Mouse (Mus musculus) frontal cortex, postnatal 10 days (tissue): Measurements from ENCODE around the gene Gm45799.
A peak's percentile ranks its signal among the peaks of the same experiment; 100 is the strongest.

Experiments
- DNase-seq, 2 experiments: peaks; one replicate each; pipeline ENCODE4 v3.0.0; 2022; ENCODE audit warnings: low spot score in 2 of 2, mixed read lengths in 1 of 2

Gm45799 gene

DNA sequence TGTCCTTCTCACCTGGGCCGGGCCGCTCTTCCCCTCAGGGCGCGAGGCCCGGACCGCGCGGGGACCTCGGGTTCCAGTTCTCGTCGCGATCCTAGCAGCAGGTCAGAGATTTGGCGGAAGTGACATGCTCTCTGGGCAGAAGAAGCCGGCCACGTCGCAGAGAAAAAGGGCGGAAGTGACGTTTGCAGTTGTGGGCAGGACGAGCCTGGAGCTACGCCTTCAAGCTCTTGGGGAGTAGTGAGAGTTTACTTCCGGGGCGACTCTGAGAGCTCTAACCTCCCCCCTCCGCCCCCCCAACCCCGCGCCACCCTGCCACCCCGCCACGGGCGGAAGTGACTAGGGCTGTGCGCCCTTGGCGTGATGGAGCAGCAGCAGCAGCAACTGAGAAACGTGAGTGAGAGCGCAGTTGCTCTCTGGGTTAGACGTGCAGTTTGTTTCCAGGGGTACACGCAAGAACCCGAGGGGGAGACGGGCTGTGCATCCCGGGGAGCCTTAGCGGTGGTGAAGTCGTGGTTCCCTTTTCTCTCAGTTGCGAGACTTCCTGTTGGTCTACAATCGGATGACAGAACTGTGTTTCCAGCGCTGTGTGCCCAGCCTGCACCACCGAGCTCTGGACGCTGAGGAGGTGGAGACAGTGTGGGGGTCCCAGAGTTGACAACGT, at the start of gene Gm45799, which contains the start of gene Arfip2:
Gene Gm45799, plus strand, starts transcription at position 320 of the 661 bp plus-strand sequence.
Gene Arfip2, minus strand, starts transcription at position 184 of the 661 bp plus-strand sequence.
- DNase-seq, result peak; percentile 96

DNA sequence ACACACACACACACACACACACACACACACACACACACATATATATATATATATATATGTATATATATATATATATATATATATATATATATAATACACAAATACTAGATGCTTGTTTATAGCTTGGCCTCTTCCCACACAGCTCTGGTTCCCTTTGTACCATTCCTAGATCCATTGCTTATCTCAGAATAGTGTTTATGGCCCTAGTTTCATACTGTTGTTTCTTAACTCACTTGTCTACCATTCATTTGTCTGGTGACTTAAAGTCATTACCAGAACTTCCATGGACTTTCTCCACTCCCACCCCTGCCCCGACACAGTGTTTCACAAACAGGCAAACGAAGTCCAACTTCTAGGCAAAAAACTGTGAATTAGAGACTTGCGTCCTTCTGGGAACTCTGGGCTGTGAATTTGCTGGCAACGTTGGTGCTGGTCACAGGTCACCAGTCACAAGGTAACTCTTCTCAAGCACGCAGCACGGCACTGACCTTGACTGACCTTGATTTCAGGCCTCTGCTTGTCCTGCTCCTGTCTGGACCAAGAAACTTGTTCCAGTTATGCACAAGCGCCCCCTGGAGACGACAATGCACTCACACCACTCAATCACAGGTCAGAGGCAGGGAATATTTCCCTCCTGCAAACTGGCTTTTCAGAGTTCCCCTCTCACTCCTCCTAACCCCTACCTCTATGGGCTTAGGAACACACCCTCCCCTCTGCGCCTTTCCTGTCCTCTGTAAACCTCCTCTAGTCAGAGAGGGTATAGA, 37.3 kb upstream of the Gm45799 start:
- DNase-seq, result peak in 1 of 2 experiments; percentile 47

DNA sequence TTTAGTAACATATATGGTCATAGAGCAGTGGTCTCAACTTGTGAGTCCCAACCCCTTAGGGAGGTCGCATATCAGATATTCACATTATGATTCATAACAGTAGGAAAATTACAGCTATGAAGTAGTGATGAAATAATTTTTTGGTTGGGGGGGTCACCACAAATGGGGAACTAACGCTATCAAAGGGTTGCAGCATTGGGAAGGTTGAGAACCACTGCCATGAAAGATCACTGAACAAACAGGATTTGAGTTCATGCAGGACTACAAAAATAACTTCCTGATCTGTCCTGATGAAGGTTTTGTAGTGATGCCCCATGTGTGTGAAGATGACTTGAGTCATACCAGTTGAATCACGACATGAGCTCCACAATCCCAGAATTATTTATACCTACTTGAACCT, 31.9 kb upstream of the Gm45799 start:
- DNase-seq, result no peak

DNA sequence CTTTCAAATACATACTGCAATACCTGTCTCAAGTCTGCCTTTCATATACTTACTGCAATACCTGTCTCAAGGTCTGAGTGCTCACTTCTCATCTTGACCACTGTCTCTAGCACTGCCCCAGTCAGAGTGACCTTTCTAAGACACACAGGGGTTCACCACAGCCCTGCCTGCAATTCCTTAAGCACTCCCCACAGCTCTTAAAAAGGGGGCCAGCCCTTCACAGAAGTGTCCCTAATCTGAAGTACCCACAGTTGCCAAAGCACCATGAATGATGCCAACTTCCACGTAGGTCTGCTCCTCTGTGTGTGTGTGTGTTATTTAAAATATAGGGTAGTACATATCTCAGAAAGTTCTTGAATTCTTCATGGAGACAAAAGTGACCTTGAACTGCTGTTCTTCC, 28.6 kb upstream of the Gm45799 start:
- DNase-seq, result no peak

DNA sequence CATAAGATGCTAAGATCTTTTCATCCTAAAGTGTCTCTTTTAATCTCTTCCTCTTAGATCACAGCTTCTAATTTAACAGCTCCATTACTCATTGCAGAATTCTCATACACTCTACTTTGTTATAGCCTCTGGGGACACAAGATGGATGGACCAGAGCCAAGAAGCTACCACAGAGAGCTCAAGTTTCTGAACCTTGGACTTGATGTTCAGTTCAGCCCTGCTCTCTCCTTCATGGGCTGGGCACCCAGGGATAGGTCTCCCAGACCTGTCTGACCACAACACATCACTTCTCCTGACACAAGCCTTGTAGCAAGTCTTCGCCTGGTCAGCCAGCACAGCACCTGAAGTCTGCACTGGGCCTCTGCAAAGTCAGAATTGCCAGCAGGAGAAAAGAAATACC, 26.0 kb upstream of the Gm45799 start:
- DNase-seq, result no peak

DNA sequence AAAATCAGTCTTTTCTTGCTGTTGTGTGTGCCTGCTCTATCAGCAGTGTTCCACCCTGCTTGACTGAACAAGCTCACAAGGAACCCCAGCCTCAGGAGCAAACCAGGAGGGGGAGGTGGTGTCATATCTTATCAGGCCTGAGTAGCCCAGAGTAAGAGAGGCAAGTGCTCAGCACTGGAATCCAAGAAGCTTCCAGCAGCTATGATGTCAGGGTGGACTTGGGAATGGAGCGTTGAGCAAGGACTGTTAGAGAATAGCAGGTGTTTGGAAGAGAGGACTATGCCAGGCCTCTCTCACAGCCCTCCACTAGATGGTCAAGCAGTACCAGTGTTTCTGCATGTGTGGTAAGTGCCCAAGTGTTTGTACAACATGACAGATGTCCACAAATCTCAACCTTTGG, 24.6 kb upstream of the Gm45799 start:
- DNase-seq, result no peak

DNA sequence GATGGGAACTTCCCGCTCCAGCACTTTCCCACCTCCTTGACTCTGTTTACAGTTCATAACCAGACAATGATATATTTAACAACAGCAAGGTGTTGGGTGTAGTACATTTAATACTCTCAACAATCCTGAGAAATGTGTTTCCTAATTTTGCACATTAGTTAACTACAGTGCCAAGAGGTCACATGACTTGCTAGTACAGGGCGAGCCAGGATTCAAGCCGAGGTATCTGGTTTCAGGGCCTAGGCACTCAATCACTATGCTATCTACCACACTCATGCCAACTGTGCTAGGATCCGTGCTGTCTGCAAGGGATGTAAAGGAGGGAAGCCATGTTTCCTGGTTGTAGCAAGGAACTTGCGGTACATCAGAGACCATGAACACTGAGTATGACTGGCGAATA, 23.8 kb upstream of the Gm45799 start:
- DNase-seq, result no peak

DNA sequence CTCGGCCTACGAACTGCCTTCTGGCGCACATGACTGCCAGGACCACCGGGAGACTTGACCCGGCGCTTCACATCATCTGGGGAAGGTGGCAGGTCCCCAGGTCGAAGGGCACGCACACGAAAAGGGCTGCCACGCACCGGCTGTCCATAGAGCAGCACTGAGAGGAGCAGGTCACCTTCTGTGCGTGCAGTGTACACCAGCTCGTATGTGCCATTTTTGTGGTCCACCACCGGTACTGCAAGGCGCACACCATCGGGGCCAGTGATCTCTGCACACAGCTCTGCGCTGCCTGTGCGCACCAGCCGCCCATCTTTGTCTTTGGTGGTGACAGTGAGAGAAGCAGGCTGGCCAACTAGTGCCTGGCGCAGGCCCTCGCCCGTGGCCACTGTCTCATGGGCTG, 22.5 kb upstream of the Gm45799 start:
- no peak for DNase-seq

DNA sequence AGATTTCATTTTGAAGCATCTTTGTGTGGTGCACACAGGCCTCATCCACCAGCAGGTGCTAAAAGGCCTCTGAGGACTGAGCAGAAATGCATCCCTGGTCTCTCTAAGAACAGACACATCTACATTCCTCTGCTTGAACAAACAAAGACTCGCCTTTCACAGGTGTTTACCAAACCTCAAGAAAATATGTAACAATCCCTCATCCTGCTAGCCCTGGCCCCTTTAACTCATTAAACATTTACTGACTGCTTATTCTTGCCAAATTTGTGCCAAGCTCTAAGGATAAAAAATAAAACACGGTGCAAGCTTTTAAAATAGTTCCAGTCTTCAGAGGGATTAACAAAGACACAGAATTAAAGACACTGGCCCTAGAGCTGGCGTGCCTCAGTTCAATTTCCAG, 20.7 kb upstream of the Gm45799 start:
- DNase-seq, result no peak

DNA sequence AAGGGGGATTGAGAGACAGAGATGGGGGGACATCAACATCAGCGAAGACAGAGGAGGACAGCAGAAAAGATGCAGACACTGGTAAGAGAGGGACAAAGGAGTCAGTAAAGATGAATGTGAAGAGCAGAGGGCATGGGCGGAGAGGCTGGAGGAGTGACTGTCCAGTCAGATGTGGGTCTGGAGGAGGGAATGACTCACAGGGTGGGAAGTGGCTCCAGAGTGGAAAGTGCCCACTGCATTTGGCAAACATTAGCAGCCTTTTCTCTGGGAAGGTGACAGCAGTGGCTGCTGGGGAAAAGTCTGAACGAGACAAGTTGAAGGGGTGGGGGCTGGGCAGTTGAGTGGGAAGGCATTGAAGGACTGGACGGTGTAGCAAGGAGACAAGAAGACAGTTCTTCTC, 19.3 kb upstream of the Gm45799 start:
- no peak for DNase-seq

DNA sequence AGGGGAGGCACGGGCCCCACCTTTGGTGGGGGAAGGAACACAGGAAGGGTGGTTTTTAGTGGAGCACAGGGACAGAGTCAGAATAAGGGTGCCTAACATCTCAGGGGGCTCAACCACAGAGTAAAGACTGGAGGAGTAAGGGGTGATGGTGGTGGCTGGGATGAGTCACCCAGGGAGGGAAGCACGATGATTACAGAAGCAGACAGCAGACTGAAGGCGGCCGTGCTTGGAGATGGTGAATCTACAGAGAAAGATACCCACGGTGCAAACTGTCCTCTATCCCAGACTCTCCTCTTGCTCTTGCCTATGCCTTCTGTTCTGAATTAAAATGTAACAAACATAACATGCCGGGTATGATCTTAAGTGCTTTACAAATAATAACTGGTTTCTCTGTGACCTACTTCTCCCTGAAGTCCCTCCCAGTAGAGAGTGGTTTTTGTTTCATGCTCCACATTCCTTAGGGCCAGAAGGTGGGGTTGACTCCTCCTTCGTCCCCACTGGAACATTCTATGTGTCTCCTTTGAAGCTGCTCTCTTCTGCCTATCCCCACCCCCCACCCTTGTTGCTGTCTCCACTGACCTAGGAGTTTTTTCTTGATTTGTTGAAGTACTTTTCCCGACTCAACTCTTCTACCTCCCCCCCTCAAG, 18.6 kb upstream of the Gm45799 start:
- DNase-seq, result no peak

DNA sequence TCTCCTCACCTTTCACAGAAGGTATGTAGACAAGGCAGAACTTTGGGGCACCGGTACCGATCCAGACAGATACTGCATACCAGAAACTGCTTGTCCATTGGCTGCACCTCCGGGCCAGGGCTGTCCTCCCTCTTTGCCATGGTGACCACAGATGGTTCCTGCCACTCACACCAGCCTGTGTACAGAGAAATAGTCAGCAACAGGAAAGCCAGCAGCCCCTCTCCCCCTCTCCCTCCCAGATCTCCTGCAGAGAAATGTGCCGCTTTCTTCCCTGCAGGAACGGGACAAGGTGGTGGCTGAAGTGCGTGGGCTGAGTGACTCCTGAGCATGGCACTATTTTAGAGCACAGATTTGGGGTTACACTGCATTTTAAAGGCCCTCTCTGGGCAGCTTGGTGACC, 15.0 kb upstream of the Gm45799 start:
- DNase-seq, result no peak

DNA sequence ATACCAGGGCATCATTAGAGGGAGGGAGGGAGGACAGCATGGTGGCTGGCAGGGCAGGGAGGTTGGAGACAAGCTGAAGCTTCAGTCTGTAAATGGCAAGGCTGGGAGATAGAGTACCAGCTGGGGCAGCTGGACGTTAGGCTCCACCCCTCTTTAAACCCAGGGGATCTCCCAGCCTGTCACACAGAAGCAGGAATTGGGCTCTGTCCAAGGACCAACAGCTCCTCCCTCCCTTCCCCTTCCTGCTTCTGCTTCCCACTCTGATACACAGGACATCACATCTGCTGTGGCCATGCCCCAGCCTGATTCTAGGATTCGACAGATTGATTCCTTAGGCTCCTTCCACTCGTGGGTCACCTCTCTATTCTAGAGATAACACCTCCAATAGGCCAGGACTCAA, 11.7 kb upstream of the Gm45799 start:
- no peak for DNase-seq

DNA sequence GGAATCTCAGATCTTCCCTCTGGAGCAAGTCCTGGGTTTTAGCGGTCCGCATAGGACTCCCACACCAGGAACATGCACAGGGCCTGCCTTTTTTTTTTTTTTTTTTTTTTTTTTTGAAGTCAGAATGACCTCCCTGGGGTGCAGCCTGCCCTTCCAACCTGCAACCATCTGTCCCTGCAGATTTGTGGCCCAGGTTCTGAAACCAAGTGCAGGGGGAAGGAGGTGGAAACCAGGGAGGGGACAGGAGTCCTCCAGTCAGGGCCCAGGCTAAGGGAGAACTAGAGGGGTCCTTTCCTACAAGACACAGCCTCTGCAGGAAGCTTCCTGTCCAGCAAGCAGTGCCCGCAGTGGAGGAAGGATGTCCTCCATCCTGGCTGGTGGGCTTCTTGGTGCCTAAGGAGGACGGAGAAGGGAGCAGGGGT, 7.8 kb upstream of the Gm45799 start:
- DNase-seq, result no peak

DNA sequence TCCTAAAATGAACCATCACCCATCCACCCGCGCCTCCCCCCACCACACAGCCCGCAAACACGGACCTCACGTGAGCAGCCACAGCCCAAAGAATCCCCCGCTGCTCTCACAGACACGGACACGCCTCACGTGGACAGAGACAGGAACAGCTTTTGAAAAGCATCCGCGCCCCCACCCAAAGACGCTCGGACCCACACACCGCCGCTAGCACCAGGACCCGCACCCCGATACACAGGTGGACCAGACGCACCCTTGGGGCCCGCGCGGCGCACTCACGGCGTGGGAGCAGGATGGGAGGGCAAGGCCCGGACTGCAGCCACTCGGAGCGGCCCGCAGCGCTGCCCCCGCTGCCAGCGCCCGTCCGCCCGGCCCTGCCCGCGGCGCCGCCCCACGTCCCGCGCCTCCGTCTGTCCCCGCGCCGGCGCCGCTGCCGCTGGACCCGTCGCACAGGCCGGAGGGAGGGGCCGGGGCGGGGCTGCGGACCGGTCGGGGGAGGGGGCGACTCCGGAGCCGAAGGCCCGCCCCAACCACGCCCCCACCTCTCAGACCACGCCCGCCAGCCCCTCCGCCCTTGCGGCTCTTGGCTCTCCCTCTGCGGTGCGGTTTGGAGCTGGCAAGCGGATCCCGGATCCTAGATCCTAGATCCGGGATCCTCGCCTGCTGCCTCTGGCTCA, 7.1 kb upstream of the Gm45799 start, which contains the start of gene Trim3:
Gene Trim3, minus strand, starts transcription at position 445 of the 674 bp plus-strand sequence.
- DNase-seq, result peak; percentile 82 to 87

DNA sequence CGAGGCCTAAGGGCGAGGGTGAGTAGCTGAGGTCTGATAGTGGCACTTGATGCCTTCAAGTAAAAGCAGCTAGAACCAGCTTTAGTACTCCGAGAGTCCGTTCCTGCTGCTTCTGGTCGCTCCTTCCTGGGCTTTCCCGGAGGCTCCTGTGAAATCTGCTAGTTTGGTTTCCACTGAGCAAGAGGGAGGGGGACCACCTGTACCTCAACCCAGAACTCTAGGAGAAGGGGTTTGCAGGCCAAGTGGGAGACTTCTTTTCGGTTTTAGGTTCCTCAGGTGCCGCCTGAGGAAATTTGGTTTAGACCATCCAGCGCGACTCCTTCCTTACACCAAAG, 6.6 kb upstream of the Gm45799 start:
- no peak for DNase-seq

DNA sequence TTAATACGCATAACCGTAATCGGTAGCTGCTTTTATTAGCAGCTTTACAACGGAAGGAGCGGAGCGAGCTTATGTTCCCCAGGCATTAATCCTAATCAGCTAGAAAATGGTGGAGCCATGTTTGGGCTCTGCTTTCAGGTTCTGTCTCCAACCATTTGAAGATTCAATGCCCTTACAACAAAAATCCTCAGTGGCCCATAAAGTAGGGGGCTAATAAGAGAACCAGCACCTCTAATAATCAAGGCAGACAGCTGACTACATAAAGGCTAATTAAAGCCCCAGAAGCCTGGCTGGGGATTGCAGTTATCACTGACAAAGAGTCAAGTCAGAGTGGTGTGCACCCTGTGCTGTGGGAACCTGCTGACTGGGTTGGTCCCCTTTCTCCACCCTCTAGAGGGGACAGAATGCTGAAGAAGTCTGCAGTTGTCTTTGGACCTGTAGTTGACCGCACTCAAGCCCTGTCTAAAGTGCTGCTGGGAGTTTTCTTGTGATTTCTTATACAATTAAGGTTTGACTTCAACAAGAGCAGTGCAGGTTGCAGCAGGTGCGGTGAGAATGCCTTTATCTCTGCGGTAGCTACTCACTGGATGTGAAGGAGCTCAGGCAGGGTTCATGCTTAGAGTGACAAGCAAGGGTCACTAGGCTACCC, 6.0 kb upstream of the Gm45799 start:
- no peak for DNase-seq

DNA sequence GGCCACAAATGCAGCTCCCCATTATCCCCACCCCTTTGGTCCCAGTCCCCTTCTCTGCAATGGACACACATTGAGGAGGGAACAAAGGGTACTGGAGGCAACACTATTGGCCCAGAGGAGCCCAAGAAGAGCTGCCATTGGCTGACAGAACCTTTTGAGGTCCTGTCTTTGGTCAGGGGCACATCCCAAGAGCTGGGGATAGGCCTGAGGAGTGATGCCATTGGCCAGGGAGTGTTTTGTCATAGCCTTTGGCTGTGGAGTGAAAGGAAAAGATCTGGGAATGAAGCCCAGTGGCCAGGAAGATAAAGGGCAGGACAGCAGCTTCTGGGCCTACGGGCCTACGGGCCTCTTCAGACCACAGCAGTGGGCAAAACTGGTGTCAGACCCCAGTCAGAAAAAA, 4.6 kb upstream of the Gm45799 start:
- no peak for DNase-seq

DNA sequence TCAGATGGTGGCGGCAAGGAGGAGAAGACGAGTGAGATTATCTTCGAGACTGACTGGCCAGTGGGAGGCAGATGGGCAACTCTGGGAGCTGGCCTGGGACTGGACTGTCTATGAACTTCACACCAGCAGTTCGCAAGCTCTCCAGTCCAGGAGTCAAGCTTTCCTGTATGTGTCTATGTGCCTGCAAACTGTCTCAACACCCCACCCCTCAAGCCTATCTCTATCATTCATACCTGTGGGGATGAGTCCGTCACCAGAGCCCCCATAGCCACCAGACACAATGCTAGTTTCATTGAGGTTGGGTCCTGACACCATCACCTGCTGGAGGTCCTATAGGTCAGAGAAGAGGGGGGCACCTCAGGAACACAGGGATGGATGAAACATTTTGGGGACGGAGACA, 1.6 kb upstream of the Gm45799 start:
- no peak for DNase-seq

DNA sequence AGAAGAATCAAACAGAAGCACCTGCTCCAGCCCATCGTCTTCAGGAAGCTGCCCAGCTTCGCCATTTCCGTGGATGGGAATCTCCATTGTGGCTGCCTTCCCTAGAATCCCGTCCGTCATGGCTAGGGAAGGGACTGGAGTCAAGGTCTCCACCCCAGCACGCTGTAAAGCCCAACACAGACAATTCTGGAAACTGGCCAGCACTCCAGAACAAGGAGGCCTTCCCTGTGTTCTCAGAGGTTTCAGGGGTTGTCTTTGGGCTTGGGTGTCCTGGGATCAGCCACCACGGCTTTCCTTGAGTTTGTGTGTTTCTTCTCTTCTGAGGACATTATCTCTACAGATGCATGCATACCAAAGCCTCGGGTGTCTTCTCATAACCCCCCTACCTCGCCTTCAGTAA, 1.0 kb upstream of the Gm45799 start:
- DNase-seq, result no peak

DNA sequence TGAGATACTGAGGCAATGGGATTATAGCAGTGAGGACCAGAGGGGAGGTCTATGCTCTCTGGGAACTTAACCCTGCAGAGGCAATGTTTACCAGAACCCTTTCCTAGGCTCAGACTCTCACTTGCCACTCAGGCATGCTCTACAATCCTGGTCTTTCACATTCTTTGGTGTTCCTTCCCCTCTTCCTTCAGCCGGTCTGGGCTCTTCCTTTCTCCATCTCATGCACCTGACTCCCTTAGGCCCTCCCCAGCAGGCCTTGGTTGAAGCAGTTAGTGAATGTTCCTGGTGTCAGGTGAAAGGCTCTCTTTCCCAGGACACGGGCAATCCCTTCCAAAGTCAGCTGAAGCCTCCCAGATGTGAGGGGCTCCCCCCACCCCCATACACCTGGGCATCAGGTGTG, 596 bp upstream of the Gm45799 start, which contains the start of gene Timm10b:
Gene Timm10b, plus strand, starts transcription at position 301 of the 400 bp plus-strand sequence.
- no peak for DNase-seq

DNA sequence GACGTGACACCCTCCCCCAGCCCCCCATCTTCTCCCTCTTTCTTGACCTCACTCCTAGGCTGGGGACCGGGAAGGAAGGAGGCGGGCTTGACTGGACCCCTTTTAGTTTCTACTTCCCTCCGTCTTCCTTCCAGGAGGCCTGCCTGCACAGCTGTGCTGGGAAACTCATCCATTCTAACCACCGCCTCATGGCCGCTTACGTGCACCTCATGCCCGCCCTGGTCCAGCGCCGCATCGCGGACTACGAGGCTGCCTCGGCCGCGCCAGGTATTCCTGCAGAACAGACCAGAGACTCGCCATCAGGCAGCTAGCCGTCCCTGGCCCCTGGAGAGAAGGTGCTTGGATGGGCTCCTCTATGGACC, 523 bp downstream of the Gm45799 start:
- no peak for DNase-seq
